Mouse (Mus musculus) spleen, adult 2 months (tissue): ENCODE measurements at regions not wholly inside any gene's neighbourhood (a gene's known extent, or its start where the extent isn't known, plus 50 kb on each side); places are given as distances from the start of the nearest gene placed in this dataset.

Source experiments
- CTCF ChIP-seq: fragments of 200-500 bp; IDR thresholded peaks from 2 replicates; pipeline ENCODE4 v1.5.1; 2011; ENCODE audit warnings: mild to moderate bottlenecking, inconsistent platforms; ENCODE audit not compliant: insufficient read depth, insufficient read length, insufficient replicate concordance; ENCODE audit errors: extremely low read depth
- POLR2A ChIP-seq: fragments of 200-500 bp; IDR thresholded peaks from 2 replicates; pipeline ENCODE4 v1.6.1; 2011; ENCODE audit warnings: low read depth, low read length, inconsistent platforms

DNA sequence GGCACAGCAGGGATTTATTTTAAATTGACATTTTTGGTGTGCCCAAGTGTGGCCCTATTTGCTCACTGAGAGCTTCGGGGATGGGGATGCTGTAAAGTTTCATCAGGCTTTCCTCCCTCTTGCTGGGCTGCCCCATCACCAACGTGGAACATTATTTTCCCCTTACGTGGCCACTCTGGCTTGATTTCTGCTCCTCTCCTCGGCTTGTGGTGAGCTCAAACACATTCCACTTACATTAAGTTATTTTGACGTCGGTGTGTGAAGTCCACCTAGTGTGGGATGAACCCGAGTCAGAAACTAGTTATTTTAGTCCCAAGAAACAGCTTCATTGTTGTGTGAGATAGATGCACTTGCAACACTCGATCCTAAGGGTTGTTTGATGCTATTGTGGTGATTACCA, 168.9 kb upstream of the Rhobtb1 start:
- TF ChIP-seq POLR2A (no peak), CTCF (no peak)
